Mouse (Mus musculus) embryonic facial prominence, embryonic 10.5 days (tissue): Measurements from ENCODE around the gene Slc25a31. TPM values are rescaled to one million over a fixed set of nuclear protein-coding genes. Genes with fewer than 3 reads are reported as not detected.
A peak's percentile ranks its signal among the peaks of the same experiment; 100 is the strongest.

Source experiments
- DNase-seq: peaks from one replicate; pipeline ENCODE4 v3.0.0-alpha.2; 2017; ENCODE audit warnings: low spot score
- H3K27ac ChIP-seq: fragments of 300-500 bp; sonication (generic); replicated peaks from 2 replicates; pipeline ENCODE4 v1.5.1; 2016; ENCODE audit warnings: mild to moderate bottlenecking
- H3K27me3 ChIP-seq: fragments of 300-500 bp; sonication (generic); replicated peaks from 2 replicates; pipeline ENCODE4 v1.6.1; 2016; ENCODE audit warnings: low read depth, mild to moderate bottlenecking; ENCODE audit not compliant: poor library complexity, severe bottlenecking
- H3K36me3 ChIP-seq: fragments of 300-500 bp; sonication (generic); replicated peaks from 2 replicates; pipeline ENCODE4 v1.6.1; 2016; ENCODE audit warnings: mild to moderate bottlenecking, moderate library complexity
- H3K4me1 ChIP-seq: fragments of 300-500 bp; sonication (generic); 2 replicates; pipeline ENCODE4 v1.6.1; 2016
- H3K4me3 ChIP-seq: fragments of 300-500 bp; sonication (generic); 2 replicates; pipeline ENCODE4 v1.5.1; 2016; ENCODE audit warnings: mild to moderate bottlenecking, moderate library complexity
- H3K9me3 ChIP-seq: fragments of 300-500 bp; sonication (generic); 2 replicates; pipeline ENCODE4 v1.6.1; 2016; ENCODE audit warnings: mild to moderate bottlenecking
- WGBS: fragments of 180-500 bp; shearing (Covaris S2); methylation state at CpG from one replicate; pipeline ENCODE4 v1.1.7; 2016; 5-methylcytosine and 5-hydroxymethylcytosine counted together
- polyA plus RNA-seq: library from polyadenylated mRNA; unstranded; fragments of >200 nt; fragmentation: Nextera tagmentation; extraction: Ambion mirVana; gene quantifications from 2 replicates; pipeline ENCODE4 v1.2.1, GENCODE M21; 2016

Gene Slc25a31
- polyA plus RNA-seq, result 0.11 TPM in 1 of 2 replicates, not detected in the other

- Histone ChIP-seq H3K27me3 (no peaks in the 10 kb centered on the region), H3K4me3 (no peak within 1 kb of the TSS), H3K36me3 (no peaks in the 10 kb centered on the region), H3K4me1 (no peaks in the 10 kb centered on the region), H3K27ac (no peak within 1 kb of the TSS), H3K9me3 (peaks cover 6% of the 10 kb centered on the region; the same call in 1 of the 2 replicates)
- DNase-seq, result no peak
- WGBS, result 89% methylated on average over 30 of the region's 30 CpGs
Observed at GRCm38 (mm10) chr3:40708655-40709054, at the start of gene Slc25a31. Gene Slc25a31 (plus strand): TSS chr3:40708855.

- Histone ChIP-seq H3K4me3 (no peak overlapping the region), H3K27me3 (no peaks in the 10 kb centered on the region), H3K9me3 (no peaks in the 10 kb centered on the region), H3K4me1 (no peaks in the 10 kb centered on the region), H3K36me3 (peaks cover 44% of the 10 kb centered on the region), H3K27ac (no peak overlapping the region)
- WGBS, result 94% methylated on average over 2 of the region's 2 CpGs
- DNase-seq, result no peak
Observed at GRCm38 (mm10) chr3:40660231-40660630, 48.4 kb upstream of the Slc25a31 start.

DNA sequence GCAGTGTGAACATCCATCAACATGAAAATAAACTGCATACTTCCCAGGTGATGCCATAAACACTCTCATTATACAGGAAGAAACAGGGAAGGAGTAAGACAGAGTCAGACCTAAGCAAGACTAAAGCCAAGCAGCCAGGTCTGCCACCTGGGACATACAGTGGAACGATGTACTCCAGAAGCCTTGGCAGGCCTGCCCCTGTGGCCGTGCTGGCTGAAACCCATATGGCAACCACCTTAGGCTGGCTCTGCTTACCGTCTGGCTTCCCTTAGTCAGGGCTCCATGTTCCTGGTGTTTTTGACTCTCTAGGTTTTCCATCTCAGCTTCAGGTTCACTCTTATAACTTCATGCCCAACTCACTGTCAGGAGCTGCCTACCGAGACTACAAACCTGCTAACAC, 42.5 kb upstream of the Slc25a31 start:
- WGBS, result 91% methylated on average over 4 of the region's 4 CpGs
- Histone ChIP-seq H3K4me3 (no peak overlapping the region), H3K27ac (no peak overlapping the region), H3K4me1 (no peaks in the 10 kb centered on the region), H3K27me3 (no peaks in the 10 kb centered on the region), H3K36me3 (peaks cover 46% of the 10 kb centered on the region), H3K9me3 (no peaks in the 10 kb centered on the region)
- DNase-seq, result no peak

DNA sequence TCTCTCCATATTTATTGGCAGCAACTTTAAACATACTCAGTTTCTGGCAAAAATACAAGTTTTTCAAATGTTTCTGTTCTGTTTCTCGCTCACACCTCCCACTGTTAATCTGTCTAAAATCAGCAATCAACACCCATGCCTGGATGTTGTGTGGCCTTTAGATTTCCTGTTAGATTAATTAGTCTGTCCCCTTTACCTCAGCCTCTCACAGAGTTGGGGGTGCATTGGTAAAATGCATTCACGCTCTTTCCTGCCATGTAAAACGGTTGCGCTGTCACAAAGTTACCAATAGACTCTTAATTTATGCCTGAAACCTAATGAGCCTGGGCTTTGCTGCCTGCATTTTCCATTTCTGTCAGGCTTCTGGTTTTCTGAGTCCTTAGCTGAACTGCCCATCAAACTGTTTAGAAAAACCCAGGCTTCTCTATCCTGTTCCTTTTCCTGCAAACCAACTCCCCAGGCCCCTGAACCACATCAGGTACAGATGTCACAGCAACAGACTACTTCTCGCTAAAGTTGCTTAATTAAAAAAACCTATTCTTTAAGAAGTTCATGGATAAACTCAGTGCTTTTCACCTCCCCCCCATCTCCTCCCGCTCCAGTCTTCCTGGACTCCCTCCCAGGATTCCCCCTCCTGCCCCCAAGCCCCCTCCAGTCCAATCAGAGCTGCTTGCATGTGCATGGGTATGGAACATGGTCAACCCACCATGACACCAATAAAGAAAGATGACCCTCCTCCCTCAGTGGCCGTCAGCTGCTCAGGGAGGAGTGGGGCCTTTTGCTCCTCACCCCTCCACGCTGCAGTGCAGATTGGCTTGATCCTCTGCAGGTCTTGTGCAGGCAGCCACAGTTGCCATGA, 41.6 kb upstream of the Slc25a31 start:
- Histone ChIP-seq H3K4me1 (no peaks in the 10 kb centered on the region), H3K27me3 (no peaks in the 10 kb centered on the region), H3K36me3 (peaks cover 45% of the 10 kb centered on the region), H3K4me3 (no peak overlapping the region), H3K27ac (no peak overlapping the region), H3K9me3 (no peaks in the 10 kb centered on the region)
- 86% methylated on average over 8 of the region's 8 CpGs for WGBS
- DNase-seq, result no peak

- Histone ChIP-seq H3K9me3 (no peaks in the 10 kb centered on the region), H3K27ac (no peak overlapping the region), H3K27me3 (no peaks in the 10 kb centered on the region), H3K4me3 (no peak overlapping the region), H3K4me1 (peaks cover 3% of the 10 kb centered on the region; the same call in 1 of the 2 replicates), H3K36me3 (peaks cover 33% of the 10 kb centered on the region)
- DNase-seq, result no peak
- WGBS, result 74% methylated on average over 6 of the region's 6 CpGs
Observed at GRCm38 (mm10) chr3:40668889-40669288, 39.8 kb upstream of the Slc25a31 start.

GRCm38 (mm10) chr3:40669395-40669794, 39.3 kb upstream of the Slc25a31 start:
- no peak for DNase-seq
- no peak overlapping the region for H3K27ac ChIP-seq
- H3K4me1 ChIP-seq, result peaks cover 6% of the 10 kb centered on the region
- no peaks in the 10 kb centered on the region for H3K9me3 ChIP-seq
- no peaks in the 10 kb centered on the region for H3K27me3 ChIP-seq
- 91% methylated on average over 3 of the region's 3 CpGs for WGBS
- H3K36me3 ChIP-seq, result peaks cover 30% of the 10 kb centered on the region
- H3K4me3 ChIP-seq, result no peak overlapping the region

DNA sequence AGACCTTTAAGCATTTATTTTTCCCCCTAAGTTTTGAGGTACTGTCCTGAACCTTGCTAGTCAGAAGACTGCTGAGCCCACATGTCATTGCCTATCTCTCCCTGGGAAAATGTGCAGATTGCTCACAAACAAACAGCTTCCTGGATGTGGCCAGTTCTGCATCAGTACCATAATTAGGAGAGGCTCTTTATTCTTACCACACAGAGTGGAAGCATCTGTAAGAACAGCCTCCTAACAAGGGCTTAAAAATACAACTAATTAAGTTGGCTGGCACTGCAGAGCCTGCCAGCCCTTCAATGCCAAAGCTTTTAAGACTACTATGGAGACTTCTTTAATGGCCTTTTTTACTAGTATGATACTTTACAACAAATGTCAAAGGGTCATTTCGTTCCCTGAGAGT, 35.1 kb upstream of the Slc25a31 start:
- no peaks in the 10 kb centered on the region for H3K27me3 ChIP-seq
- peaks cover 27% of the 10 kb centered on the region for H3K4me1 ChIP-seq
- H3K4me3 ChIP-seq, result no peak overlapping the region
- H3K36me3 ChIP-seq, result no peaks in the 10 kb centered on the region; the same call in 1 of the 2 replicates
- H3K9me3 ChIP-seq, result no peaks in the 10 kb centered on the region
- no peak for DNase-seq
- no peak overlapping the region for H3K27ac ChIP-seq
- 69% methylated on average over 1 of the region's 1 CpGs for WGBS

DNA sequence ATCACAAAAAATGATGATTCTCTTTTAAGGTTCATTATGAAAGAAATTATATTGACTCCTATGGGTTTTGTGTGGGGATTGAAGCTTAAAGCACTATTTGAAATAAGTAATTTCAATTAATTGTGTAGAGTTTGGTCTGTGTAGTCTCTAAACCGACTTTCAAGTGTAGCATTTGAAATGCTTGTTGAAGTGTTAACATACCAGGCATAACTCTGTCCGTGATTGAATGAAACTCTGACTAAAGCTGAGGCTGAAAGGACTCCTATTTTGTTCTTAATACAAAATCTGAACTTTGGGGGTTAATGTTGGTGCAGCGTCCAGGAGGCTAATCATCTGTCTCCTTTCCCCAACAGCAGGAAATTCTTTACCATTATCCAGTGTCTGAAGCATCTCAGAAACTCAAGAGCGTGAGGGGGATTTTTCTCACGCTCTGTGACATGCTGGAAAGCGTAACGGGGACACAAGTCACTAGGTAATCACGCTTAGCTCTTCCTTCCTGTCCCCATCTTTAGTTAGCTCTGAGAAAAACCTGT, 33.7 kb upstream of the Slc25a31 start:
- 30% methylated on average over 8 of the region's 8 CpGs for WGBS

DNA sequence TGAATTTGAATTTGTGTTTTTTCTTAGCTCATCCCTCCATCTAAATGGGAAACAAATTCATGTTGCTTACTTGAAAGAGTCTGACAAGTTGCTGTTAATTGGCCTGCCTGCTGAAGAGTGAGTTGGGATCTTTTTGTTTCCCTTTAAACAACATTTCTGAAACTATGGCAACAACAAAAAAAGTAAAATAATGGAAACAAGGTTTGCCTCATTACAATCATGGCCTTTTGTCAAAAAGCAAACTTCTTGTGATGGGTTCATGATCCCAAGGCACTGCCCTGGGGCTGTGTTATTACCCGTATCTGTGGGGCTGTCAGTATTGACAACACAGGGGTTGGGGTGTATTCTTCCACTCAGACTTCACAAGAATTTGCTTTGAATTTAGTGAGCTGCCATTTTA, 29.8 kb upstream of the Slc25a31 start:
- peaks cover 38% of the 10 kb centered on the region for H3K4me1 ChIP-seq
- DNase-seq, result no peak
- no peaks in the 10 kb centered on the region for H3K27me3 ChIP-seq
- no peak overlapping the region for H3K4me3 ChIP-seq
- 22% methylated on average over 1 of the region's 1 CpGs for WGBS
- H3K9me3 ChIP-seq, result no peaks in the 10 kb centered on the region
- peaks cover 14% of the 10 kb centered on the region for H3K36me3 ChIP-seq
- H3K27ac ChIP-seq, result no peak overlapping the region

More for the DNA sequence above, 33.7 kb upstream of the Slc25a31 start:
- H3K4me3 ChIP-seq, result no peak overlapping the region
- no peaks in the 10 kb centered on the region for H3K9me3 ChIP-seq
- H3K36me3 ChIP-seq, result peaks cover 3% of the 10 kb centered on the region; the same call in 1 of the 2 replicates
- no peak overlapping the region for H3K27ac ChIP-seq
- no peaks in the 10 kb centered on the region for H3K27me3 ChIP-seq
- DNase-seq, result no peak
- H3K4me1 ChIP-seq, result peaks cover 27% of the 10 kb centered on the region

DNA sequence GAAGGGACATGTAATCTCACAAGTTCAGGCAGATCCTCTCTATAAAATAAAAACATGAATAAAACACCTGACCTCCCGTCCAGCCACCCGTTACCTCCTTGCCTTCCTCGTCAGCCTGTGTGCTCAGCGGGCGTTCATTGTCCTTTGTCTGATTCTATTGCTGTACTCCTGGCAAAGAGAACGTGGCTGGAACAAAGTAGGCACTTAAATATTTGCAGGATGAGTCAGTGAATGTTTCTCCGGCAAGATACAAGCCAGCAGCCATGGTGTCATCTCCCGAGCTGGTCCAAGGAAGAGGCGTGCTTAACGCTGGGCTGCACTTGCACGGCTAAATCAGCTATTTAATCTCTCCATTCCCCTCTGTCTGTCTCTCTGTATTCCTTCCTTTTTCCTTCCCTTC, 26.3 kb upstream of the Slc25a31 start:
- H3K27me3 ChIP-seq, result no peaks in the 10 kb centered on the region
- H3K36me3 ChIP-seq, result peaks cover 14% of the 10 kb centered on the region
- no peaks in the 10 kb centered on the region for H3K9me3 ChIP-seq
- WGBS, result 66% methylated on average over 11 of the region's 11 CpGs
- no peak overlapping the region for H3K27ac ChIP-seq
- no peak overlapping the region for H3K4me3 ChIP-seq
- no peak for DNase-seq
- peaks cover 40% of the 10 kb centered on the region for H3K4me1 ChIP-seq

GRCm38 (mm10) chr3:40683171-40683570, 25.5 kb upstream of the Slc25a31 start:
- no peak for DNase-seq
- peaks cover 20% of the 10 kb centered on the region for H3K36me3 ChIP-seq
- H3K4me1 ChIP-seq, result peaks cover 46% of the 10 kb centered on the region
- 90% methylated on average over 18 of the region's 18 CpGs for WGBS
- H3K27me3 ChIP-seq, result no peaks in the 10 kb centered on the region
- no peak overlapping the region for H3K4me3 ChIP-seq
- H3K27ac ChIP-seq, result peak overlapping the region; percentile 57; the same call in 1 of the 2 replicates
- H3K9me3 ChIP-seq, result no peaks in the 10 kb centered on the region

DNA sequence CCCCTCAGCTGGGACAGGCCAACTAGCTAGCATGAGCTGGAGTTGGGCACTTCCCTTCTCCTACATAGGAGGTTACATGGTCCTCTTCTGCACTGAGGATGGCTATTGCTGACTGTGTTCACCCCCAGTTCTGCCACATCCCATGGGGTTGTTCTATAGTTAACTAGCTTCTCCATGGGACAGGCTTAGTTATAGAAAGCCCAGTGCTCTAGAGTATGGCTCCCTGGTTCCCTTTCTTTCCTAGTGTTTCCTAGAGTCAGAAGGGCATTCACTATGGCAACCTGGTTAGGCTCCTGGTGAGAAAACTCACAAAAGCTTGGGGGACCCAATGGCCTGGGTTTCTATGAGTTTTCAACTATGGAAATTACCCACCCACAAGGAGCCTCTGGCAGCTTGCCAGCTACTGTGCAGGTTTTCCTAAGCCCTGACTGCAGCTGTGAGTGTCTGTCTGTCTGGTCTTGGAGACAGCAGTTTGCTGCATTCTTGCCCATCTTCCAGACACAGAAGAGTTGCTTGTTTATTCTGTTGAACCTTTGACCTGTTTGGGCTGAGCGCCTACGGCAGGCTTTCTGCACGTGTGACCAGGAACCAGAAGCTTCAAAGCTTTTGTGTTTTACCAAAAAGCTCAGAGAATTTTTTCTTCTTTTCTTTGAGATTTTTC, 22.7 kb upstream of the Slc25a31 start:
- peak overlapping the region; percentile 62 for H3K27ac ChIP-seq
- peak; percentile 67 for DNase-seq
- no peaks in the 10 kb centered on the region for H3K9me3 ChIP-seq
- no peaks in the 10 kb centered on the region for H3K27me3 ChIP-seq
- WGBS, result 9% methylated on average over 3 of the region's 3 CpGs
- peaks cover 24% of the 10 kb centered on the region for H3K36me3 ChIP-seq
- H3K4me3 ChIP-seq, result no peak overlapping the region
- peaks cover 38% of the 10 kb centered on the region for H3K4me1 ChIP-seq
